Mouse (Mus musculus): ENCODE results near the gene Fbxo17. TPM values are rescaled to one million over a fixed set of nuclear protein-coding genes. Genes with fewer than 3 reads are reported as not detected.

Fbxo17 gene
- polyA plus RNA-seq, 1 experiment from 2014 or later: 4.2 TPM

GRCm38 (mm10) chr7:28781261-28781663 is 64.7 kb downstream of the Fbxo17 start:
- H3K9me3 ChIP-seq (ENCODE audit: control insufficient read depth, low read length): no peaks in the 10 kb centered on the region
- no peaks in the 10 kb centered on the region for H3K27me3 ChIP-seq (replicated peaks; ENCODE audit: control insufficient read depth, insufficient read depth, low read length)
- WGBS: 88% methylated on average over 8 of the region's 8 CpGs
- H3K4me1 ChIP-seq (replicated peaks; ENCODE audit: control insufficient read depth, insufficient read depth, low read length): peaks cover 5% of the 10 kb centered on the region
- no peak overlapping the region for H3K27ac ChIP-seq (ENCODE audit: low read length)
- H3K36me3 ChIP-seq (ENCODE audit: control insufficient read depth, insufficient read depth): peaks cover 7% of the 10 kb centered on the region; the same call in 1 of the 2 replicates
- ATAC-seq: no peak
- H3K4me3 ChIP-seq (replicated peaks; ENCODE audit: low read length): no peak overlapping the region
- H3K4me2 ChIP-seq (ENCODE audit: low read length): no peak overlapping the region
- H3K9ac ChIP-seq (replicated peaks; ENCODE audit: low read depth, low read length): no peak overlapping the region

- WGBS: 81% methylated on average over 5 of the region's 5 CpGs
- Histone ChIP-seq H3K36me3 (ENCODE audit: control insufficient read depth, insufficient read depth) (peaks cover 2% of the 10 kb centered on the region; the same call in 1 of the 2 replicates), H3K27ac (ENCODE audit: low read length) (no peak overlapping the region), H3K4me2 (ENCODE audit: low read length) (no peak overlapping the region), H3K9me3 (ENCODE audit: control insufficient read depth, low read length) (no peaks in the 10 kb centered on the region), H3K4me1 (replicated peaks; ENCODE audit: control insufficient read depth, insufficient read depth, low read length) (peaks cover 4% of the 10 kb centered on the region), H3K4me3 (replicated peaks; ENCODE audit: low read length) (no peak overlapping the region), H3K27me3 (replicated peaks; ENCODE audit: control insufficient read depth, insufficient read depth, low read length) (no peaks in the 10 kb centered on the region), H3K9ac (replicated peaks; ENCODE audit: low read depth, low read length) (no peak overlapping the region)
- no peak for ATAC-seq
Observed at GRCm38 (mm10) chr7:28785161-28785560, 68.6 kb downstream of the Fbxo17 start.

Other genes with a start within 250 kb of the Fbxo17 start
- gene Ifnl2, start 206.3 kb upstream of the Fbxo17 start, polyA plus RNA-seq (2015; fragmentation: Nextera tagmentation; extraction: Ambion mirVana): not detected in 2 replicates
- not detected in 2 replicates for gene Ifnl3, start 194.0 kb upstream of the Fbxo17 start, polyA plus RNA-seq (2015; fragmentation: Nextera tagmentation; extraction: Ambion mirVana)
- gene Sycn, start 175.9 kb upstream of the Fbxo17 start, polyA plus RNA-seq (2015; fragmentation: Nextera tagmentation; extraction: Ambion mirVana): not detected in 2 replicates
- not detected in 2 replicates for gene Nccrp1, start 169.6 kb upstream of the Fbxo17 start, polyA plus RNA-seq (2015; fragmentation: Nextera tagmentation; extraction: Ambion mirVana)
- gene Samd4b, start 118.7 kb upstream of the Fbxo17 start, polyA plus RNA-seq (2015; fragmentation: Nextera tagmentation; extraction: Ambion mirVana): 25.3 and 26.3 TPM in 2 replicates
- gene Pak4, start 118.6 kb upstream of the Fbxo17 start, polyA plus RNA-seq (2015; fragmentation: Nextera tagmentation; extraction: Ambion mirVana): 25.5 and 26.7 TPM in 2 replicates
- not detected in 2 replicates for gene Acp7, start 85.5 kb upstream of the Fbxo17 start, polyA plus RNA-seq (2015; fragmentation: Nextera tagmentation; extraction: Ambion mirVana)
- 6.3 and 11.1 TPM in 2 replicates for gene Fbxo27, start 24.0 kb upstream of the Fbxo17 start, polyA plus RNA-seq (2015; fragmentation: Nextera tagmentation; extraction: Ambion mirVana)
- gene Mrps12, start 25.0 kb downstream of the Fbxo17 start, polyA plus RNA-seq (2015; fragmentation: Nextera tagmentation; extraction: Ambion mirVana): 105 and 111 TPM in 2 replicates
- gene Sars2, start 25.2 kb downstream of the Fbxo17 start, polyA plus RNA-seq (2015; fragmentation: Nextera tagmentation; extraction: Ambion mirVana): 16.9 and 17.2 TPM in 2 replicates
- gene Ccer2, start 39.4 kb downstream of the Fbxo17 start, polyA plus RNA-seq (2015; fragmentation: Nextera tagmentation; extraction: Ambion mirVana): not detected in 2 replicates
- gene Sirt2, start 49.9 kb downstream of the Fbxo17 start, polyA plus RNA-seq (2015; fragmentation: Nextera tagmentation; extraction: Ambion mirVana): 107 and 122 TPM in 2 replicates
- gene Nfkbib, start 50.7 kb downstream of the Fbxo17 start, polyA plus RNA-seq (2015; fragmentation: Nextera tagmentation; extraction: Ambion mirVana): 58.8 and 62.1 TPM in 2 replicates
- 1.2 and 1.3 TPM in 2 replicates for gene Rinl, start 72.2 kb downstream of the Fbxo17 start, polyA plus RNA-seq (2015; fragmentation: Nextera tagmentation; extraction: Ambion mirVana)
- gene Hnrnpl, start 91.7 kb downstream of the Fbxo17 start, polyA plus RNA-seq (2015; fragmentation: Nextera tagmentation; extraction: Ambion mirVana): 185 and 203 TPM in 2 replicates
- gene Ech1, start 108.4 kb downstream of the Fbxo17 start, polyA plus RNA-seq (2015; fragmentation: Nextera tagmentation; extraction: Ambion mirVana): 87.1 and 97.7 TPM in 2 replicates
- gene Lgals4, start 117.0 kb downstream of the Fbxo17 start, polyA plus RNA-seq (2015; fragmentation: Nextera tagmentation; extraction: Ambion mirVana): 5.2 and 5.7 TPM in 2 replicates
- gene Lgals7, start 147.0 kb downstream of the Fbxo17 start, polyA plus RNA-seq (2015; fragmentation: Nextera tagmentation; extraction: Ambion mirVana): 1.7 and 2.9 TPM in 2 replicates
- 0.27 and 0.81 TPM in 2 replicates for gene Capn12, start 164.6 kb downstream of the Fbxo17 start, polyA plus RNA-seq (2015; fragmentation: Nextera tagmentation; extraction: Ambion mirVana)
- gene Actn4, start 245.5 kb downstream of the Fbxo17 start, polyA plus RNA-seq (2015; fragmentation: Nextera tagmentation; extraction: Ambion mirVana): 150 and 155 TPM in 2 replicates

Measured in forebrain, embryonic 16.5 days (tissue).